Mouse (Mus musculus) C2C12 (cell line): Measurements from ENCODE around the gene Baz2b. TPM values are rescaled to one million over a fixed set of nuclear protein-coding genes. Genes with fewer than 3 reads are reported as not detected.

ENCODE experiments used
- H3K27me3 ChIP-seq: one replicate; pipeline ENCODE4 v1.6.1; 2011; ENCODE audit not compliant: control insufficient read depth, insufficient read depth, insufficient read length
- H3K36me3 ChIP-seq: one replicate; pipeline ENCODE4 v1.6.1; 2011; ENCODE audit not compliant: control insufficient read depth, insufficient read depth
- H3K4me3 ChIP-seq: one replicate; pipeline ENCODE4 v1.5.1; 2011; ENCODE audit warnings: mild to moderate bottlenecking, control low read depth; ENCODE audit not compliant: poor library complexity, insufficient read depth, severe bottlenecking
- H3K79me2 ChIP-seq: one replicate; pipeline ENCODE4 v1.6.1; 2011; ENCODE audit not compliant: control insufficient read depth, insufficient read depth
- H3K79me3 ChIP-seq: one replicate; pipeline ENCODE4 v1.6.1; 2011; ENCODE audit warnings: low read depth, control low read depth
- H3ac ChIP-seq: one replicate; pipeline ENCODE3; 2011; ENCODE audit warnings: low read depth; ENCODE audit not compliant: control insufficient read depth, insufficient read length
- CEBPB ChIP-seq: IDR thresholded peaks from one replicate; pipeline ENCODE4 v1.6.1; 2011; ENCODE audit warnings: low read depth, mild to moderate bottlenecking, control low read depth, moderate library complexity
- CTCF ChIP-seq: IDR thresholded peaks from one replicate; pipeline ENCODE4 v1.5.1; 2011; ENCODE audit not compliant: control insufficient read depth, insufficient read depth, insufficient read length
- FOSL1 ChIP-seq: IDR thresholded peaks from one replicate; pipeline ENCODE4 v1.8.0; 2011; ENCODE audit warnings: mild to moderate bottlenecking, low read length; ENCODE audit not compliant: poor library complexity, insufficient read depth, severe bottlenecking
- MAX ChIP-seq: IDR thresholded peaks from one replicate; pipeline ENCODE4 v1.6.1; 2011; ENCODE audit warnings: mild to moderate bottlenecking, control low read depth
- MYOD1 ChIP-seq: IDR thresholded peaks from one replicate; pipeline ENCODE4 v1.6.1; 2011; ENCODE audit warnings: low read depth; ENCODE audit not compliant: control insufficient read depth, insufficient read length
- MYOG ChIP-seq: IDR thresholded peaks from one replicate; pipeline ENCODE4 v1.6.1; 2011; ENCODE audit not compliant: control insufficient read depth, insufficient read length; ENCODE audit errors: extremely low read depth
- USF1 ChIP-seq: IDR thresholded peaks from one replicate; pipeline ENCODE4 v1.6.1; 2011; ENCODE audit warnings: low read depth, mild to moderate bottlenecking, control low read depth, moderate library complexity
- polyA plus RNA-seq: library from polyadenylated mRNA; unstranded; fragments of >200 nt; fragmentation: generic; extraction: Trizol; gene quantifications from one replicate; pipeline ENCODE4 v1.2.1, GENCODE M21; 2012; ENCODE audit warnings: missing spikeins

The Baz2b gene
- polyA plus RNA-seq, 1 experiment: 9.4 TPM

GRCm38 (mm10) chr2:60113661-60114560 lies 95.7 kb downstream of the Baz2b start:
- H3K79me2 ChIP-seq: peaks cover 84% of the 10 kb centered on the region
- no peak overlapping the region for H3K4me3 ChIP-seq
- TF ChIP-seq MAX (no peak), USF1 (no peak), MYOG (no peak), MYOD1 (no peak), CTCF (no peak), CEBPB (no peak), FOSL1 (no peak)
- H3ac ChIP-seq: no peak overlapping the region
- peaks cover 41% of the 10 kb centered on the region for H3K79me3 ChIP-seq
- peaks cover 10% of the 10 kb centered on the region for H3K36me3 ChIP-seq
- no peaks in the 10 kb centered on the region for H3K27me3 ChIP-seq

DNA sequence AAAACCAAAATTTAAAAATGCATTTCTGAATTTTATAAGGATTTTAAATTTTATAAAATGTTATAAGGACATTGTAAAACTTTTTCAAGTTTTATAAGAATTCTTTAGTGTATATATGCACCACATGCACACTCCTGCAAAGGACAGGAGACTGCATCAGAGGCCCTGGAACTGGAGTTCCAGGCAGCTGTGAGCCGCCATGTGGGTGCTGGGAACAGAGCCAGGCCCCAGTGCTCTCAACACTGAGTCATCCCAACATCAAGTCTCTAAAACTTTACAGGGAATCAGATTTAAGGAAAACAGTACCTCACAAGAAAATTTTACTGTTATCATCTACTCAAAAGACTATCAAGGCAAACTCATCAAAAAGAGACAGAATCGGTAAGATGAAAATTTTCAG lies 97.5 kb downstream of the Baz2b start:
- Histone ChIP-seq H3ac (no peak overlapping the region), H3K79me2 (peaks cover 79% of the 10 kb centered on the region), H3K27me3 (no peaks in the 10 kb centered on the region), H3K79me3 (peaks cover 30% of the 10 kb centered on the region), H3K36me3 (peaks cover 10% of the 10 kb centered on the region), H3K4me3 (no peak overlapping the region)
- TF ChIP-seq USF1 (no peak), MAX (no peak), FOSL1 (no peak), CTCF (no peak), MYOG (no peak), MYOD1 (no peak), CEBPB (no peak)

- TF ChIP-seq MYOD1: no peak
- TF ChIP-seq CEBPB: no peak
- H3K79me2 ChIP-seq: peaks cover 75% of the 10 kb centered on the region
- no peak overlapping the region for H3K4me3 ChIP-seq
- H3K79me3 ChIP-seq: peaks cover 21% of the 10 kb centered on the region
- no peaks in the 10 kb centered on the region for H3K27me3 ChIP-seq
- H3ac ChIP-seq: no peak overlapping the region
- H3K36me3 ChIP-seq: peaks cover 10% of the 10 kb centered on the region
Observed at GRCm38 (mm10) chr2:60109001-60109400, 100.6 kb downstream of the Baz2b start.

DNA sequence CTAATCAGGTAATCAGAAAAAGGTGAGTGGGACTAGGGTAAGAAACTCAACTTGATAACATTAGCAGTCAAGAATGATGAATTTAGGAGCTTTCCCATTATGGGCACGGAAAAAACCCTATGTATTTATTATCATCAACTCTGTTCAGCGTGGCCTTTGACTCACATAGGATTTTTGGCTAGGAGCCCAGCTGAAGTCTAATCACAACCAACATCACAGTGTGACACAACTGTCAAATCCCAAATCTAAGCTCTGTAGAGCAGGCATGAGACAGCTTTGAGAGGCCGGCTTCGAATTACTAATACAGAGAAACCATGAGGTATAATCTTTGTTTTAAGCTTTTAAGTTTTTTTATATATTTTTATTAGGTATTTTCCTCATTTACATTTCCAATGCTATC lies 113.0 kb downstream of the Baz2b start:
- Histone ChIP-seq H3K27me3 (no peaks in the 10 kb centered on the region), H3K79me2 (peaks cover 37% of the 10 kb centered on the region), H3K4me3 (no peak overlapping the region), H3K36me3 (no peaks in the 10 kb centered on the region), H3K79me3 (peaks cover 7% of the 10 kb centered on the region), H3ac (no peak overlapping the region)
- TF ChIP-seq MYOG (no peak), MAX (no peak), USF1 (no peak), CEBPB (no peak), FOSL1 (no peak), CTCF (no peak), MYOD1 (no peak)

DNA sequence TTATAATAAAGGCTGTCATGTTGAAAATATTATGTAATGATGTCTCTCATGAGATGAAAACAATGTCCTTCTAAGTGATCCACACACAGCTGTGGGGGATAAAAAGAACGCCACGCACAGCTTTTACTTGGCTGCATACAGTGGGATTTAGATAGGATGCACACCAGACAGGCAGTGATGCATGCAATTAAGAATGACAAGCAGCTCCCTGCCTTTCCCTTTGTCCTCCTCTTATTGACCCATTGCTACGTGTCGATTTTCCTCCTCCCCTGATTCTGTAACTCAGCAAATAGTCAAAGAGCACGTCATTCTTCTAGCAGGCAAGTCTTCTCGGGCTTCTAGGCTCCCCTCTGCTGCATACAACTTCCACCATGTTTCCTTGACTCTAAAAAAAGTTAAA lies 119.4 kb downstream of the Baz2b start:
- TF ChIP-seq MYOG (no peak), CTCF (no peak), MYOD1 (no peak), CEBPB (no peak), FOSL1 (no peak)
- no peak overlapping the region for H3K4me3 ChIP-seq
- no peaks in the 10 kb centered on the region for H3K27me3 ChIP-seq
- peaks cover 23% of the 10 kb centered on the region for H3K79me3 ChIP-seq
- H3K36me3 ChIP-seq: no peaks in the 10 kb centered on the region
- peaks cover 51% of the 10 kb centered on the region for H3K79me2 ChIP-seq
- H3ac ChIP-seq: no peak overlapping the region
